Mouse (Mus musculus) small intestine, adult 2 months (tissue): ENCODE results near the gene Fbxl13.

Source experiments
- CTCF ChIP-seq: fragments of 200-500 bp; IDR thresholded peaks from 2 replicates; pipeline ENCODE4 v1.5.1; 2012; ENCODE audit warnings: low read depth, mild to moderate bottlenecking, control low read depth, inconsistent platforms, low read length, moderate library complexity, mixed read lengths; ENCODE audit not compliant: insufficient replicate concordance, insufficient read length; ENCODE audit errors: extremely low read depth
- POLR2A ChIP-seq: fragments of 200-500 bp; IDR thresholded peaks from 2 replicates; pipeline ENCODE4 v1.6.1; 2012; ENCODE audit warnings: low read depth, mild to moderate bottlenecking, control low read depth, inconsistent platforms, low read length, moderate library complexity

- TF ChIP-seq POLR2A, result no peak
- no peak for TF ChIP-seq CTCF
Observed at GRCm38 (mm10) chr5:21608311-21609304, 36.8 kb downstream of the Fbxl13 start.
